Mouse (Mus musculus): ENCODE measurements around the gene Eif1.
A peak's percentile ranks its signal among the peaks of the same experiment; 100 is the strongest.
"Not testable (repeated sequence)": the region's sequence is repeated elsewhere in the genome, so short reads cannot be mapped to it uniquely, and the experiment has no call there.

The Eif1 gene

GRCm38 (mm10) chr11:100352076-100352857 is 32.6 kb downstream of the Eif1 start:
- DNase-seq (ENCODE audit: low spot score) = no peak

DNA sequence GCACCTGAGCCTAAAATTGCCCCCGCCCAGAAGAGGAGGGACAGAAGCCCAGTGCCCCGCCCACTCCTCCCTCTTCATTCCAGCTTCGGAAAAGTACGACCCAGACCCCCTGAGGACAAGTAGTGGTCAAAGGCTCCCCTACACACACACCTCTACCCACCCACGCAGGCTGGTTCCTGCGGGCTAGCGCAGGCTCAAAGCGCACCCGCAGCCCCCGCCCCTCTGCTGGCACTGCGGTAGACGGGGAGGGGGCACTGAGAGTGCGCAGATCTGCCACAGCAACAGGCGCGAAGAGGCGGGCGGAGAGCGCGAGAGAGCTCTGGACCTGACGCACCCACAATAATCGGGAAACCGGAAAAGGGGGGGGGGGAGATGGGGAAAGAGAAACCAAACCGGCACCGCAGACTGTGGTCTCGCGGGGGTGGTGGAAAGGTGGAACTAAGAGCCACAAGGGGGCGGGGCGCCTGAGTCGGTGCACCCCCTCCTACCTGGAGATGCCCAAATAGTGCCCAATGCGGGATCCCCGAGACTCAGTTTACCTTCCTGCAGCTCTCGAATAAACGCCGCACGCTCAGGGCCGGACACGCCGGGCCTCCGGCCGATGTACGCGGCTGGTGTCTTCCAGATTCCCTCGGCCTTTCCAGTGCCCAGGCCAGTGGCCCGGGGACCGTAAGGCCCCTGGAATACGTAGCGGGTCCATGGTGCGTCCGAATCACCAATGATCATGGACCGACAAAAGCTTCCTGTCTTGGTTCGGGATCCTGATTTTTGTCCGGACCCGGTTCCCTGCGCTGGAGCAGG is 35.7 kb downstream of the Eif1 start:
- no peak for DNase-seq (ENCODE audit: low spot score)

GRCm38 (mm10) chr11:100355972-100356818 is 36.5 kb downstream of the Eif1 start, which contains the start of gene Hap1:
Gene Hap1 (minus strand): TSS chr11:100356128.
- DNase-seq (ENCODE audit: low spot score) = peak; percentile 5

DNA sequence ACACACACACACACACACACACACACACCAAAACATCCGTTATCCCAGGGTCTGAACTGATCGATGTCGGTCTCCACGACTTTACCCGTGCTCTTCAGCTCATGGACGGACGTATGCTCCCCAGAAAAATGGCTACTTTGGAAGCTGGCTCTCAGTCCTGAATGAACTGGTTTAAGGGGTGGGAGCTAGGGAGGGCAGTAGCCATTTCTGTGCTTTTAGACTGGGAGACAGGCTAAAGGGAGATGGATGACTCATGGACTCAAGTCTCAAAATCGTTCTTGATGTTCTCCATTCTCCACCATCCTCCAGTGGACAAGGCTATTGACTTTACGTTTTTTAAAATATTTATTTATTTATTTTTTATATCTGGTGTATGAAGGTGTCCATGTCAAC is 37.1 kb downstream of the Eif1 start:
- no peak for DNase-seq (ENCODE audit: low spot score)

- no peak for DNase-seq (ENCODE audit: low spot score)
Measured at GRCm38 (mm10) chr11:100357408-100357807, 37.7 kb downstream of the Eif1 start.

DNA sequence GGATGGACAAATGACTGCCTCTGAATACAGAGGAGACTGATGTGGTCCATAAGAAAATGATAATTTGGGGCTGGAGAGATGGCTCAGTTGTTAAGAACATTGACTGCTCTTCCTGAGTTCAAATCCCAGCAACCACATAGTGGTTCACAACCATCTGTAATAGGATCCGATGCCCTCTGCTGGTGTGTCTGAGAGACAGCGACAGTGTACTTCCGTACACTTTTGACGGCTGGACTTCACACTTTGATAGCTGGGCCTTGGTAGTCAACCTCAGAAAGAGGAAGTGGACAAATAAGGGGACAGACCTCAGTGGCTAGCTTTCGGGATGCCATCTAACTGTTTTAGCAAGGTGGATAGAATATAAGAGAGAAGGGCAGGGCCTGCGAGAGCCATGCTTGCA is 40.5 kb downstream of the Eif1 start:
- DNase-seq (ENCODE audit: low spot score) = no peak

DNA sequence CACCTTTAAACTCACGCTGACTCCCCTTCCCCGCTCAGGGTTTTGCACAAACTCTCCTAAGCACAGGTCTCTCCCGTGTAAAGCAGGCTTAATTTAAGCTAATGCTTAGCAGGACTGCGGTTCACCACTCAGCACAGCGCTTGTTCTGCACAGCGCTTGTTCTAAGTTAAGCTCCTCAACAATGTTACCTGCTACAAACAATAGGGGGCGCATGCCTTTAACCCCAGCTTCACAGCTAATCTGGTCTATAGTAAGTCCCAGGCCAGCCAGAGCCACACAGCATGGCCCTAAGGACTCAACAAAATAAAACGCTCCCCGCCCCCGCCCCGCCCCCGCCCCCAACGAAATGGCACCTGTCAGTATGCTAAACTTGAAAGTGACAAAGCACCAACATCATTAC is 41.4 kb downstream of the Eif1 start:
- not testable (repeated sequence) for DNase-seq (ENCODE audit: low spot score)

- peak; percentile 54 for DNase-seq (ENCODE audit: low spot score)
Measured at GRCm38 (mm10) chr11:100362209-100362978, 42.7 kb downstream of the Eif1 start.

DNA sequence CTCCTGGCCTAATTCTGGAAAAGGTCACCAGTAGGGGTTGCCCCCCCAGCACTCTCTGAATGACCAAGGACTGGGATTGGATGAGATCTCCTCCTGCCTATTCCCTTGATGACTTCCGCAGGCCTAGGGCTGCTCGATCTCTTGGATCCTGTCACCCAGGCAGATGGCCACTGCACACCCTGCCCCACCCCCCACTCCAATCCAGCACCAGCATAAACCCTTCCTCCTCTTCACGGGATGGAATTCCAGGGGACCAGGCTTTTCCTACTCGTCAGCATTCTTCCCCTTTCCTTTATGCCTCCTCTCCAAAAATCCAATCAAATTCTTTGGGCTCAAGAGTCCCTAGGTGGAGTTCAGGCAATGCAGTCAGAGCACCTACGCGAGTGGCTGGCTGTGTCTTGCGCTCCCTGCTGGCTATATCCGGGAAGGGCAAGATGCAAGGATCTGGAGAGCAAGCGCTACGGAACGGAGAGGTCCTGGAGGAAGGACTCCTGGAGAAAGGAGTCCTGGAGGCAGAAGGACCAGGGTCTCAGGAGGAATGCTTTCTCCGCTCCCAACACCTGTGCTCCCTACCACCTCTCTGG is 43.4 kb downstream of the Eif1 start:
- DNase-seq (ENCODE audit: low spot score) = peak; percentile 14

DNA sequence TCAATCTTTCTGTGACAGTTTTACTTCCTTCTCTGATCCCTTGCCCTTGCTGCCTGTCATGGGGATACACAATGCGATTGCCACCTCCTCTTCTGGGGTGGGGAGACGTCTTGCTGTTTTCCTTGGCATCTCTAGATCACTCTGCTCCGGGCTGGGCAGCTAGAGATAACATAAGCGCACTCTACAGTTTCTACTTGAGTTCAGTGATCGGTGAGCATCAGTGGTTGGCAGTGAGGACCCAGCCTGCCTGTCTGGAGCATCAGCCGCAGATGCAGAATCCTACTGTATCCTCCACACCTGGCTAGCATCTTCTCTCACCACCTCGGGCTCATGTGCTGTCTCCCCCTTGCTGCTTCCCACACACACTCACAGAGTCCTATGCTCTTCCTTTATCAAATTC is 49.5 kb downstream of the Eif1 start:
- DNase-seq (ENCODE audit: low spot score) = no peak

DNA sequence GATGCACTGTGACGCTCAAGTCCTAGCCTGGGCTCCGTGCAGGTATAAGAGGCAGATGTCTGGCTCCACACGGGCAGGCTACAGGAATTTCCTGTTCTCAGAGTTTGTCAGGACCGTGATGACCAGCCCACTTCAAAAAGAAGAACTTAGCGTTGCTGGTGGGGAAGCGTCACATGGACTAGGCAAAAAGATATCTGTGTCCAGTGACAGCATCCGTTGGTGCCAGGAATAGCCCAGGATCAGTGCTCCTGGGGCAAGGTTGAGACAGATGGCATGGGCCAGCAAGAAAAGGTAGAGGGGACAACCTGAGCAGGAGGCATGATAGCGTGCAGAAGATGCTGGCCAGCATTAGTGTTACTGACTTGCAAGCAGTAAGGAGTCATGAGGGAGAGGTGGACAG is 50.1 kb downstream of the Eif1 start:
- no peak for DNase-seq (ENCODE audit: low spot score)
